Mouse (Mus musculus) left cerebral cortex, adult 9 months (tissue): ENCODE measurements around the gene Olfr223.
A peak's percentile ranks its signal among the peaks of the same experiment; 100 is the strongest.
"Not testable (repeated sequence)": the region's sequence is repeated elsewhere in the genome, so short reads cannot be mapped to it uniquely, and the experiment has no call there.

Experiments used
- DNase-seq, 2 experiments: peaks; one replicate each; pipeline ENCODE4 v3.0.0; 2022; ENCODE audit warnings: low spot score in 2 of 2

Olfr223 gene

GRCm38 (mm10) chr11:59596950-59597349 is 3.9 kb upstream of the Olfr223 start:
- no peak for DNase-seq

DNA sequence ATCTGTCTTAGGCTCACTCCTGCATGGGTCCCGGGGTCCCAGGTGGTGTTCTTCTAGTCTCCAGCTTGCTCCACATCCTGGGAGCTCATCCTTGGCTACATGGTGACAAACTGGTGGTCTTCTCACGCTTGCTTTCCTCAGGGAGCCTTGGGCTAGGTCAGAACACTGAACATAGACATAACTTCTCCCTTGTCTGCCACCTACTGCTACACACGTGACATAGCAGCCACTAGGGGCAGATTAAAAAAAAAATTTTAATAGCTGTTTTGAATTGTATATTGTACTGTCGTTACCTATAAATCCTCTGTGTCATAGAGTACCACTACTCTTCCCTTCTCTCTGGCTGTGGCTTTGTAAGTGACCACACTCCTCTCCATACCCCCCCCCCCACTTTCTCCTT is 3.0 kb upstream of the Olfr223 start:
- no peak for DNase-seq

- DNase-seq, result no peak
Observed at GRCm38 (mm10) chr11:59589496-59589895, 3.6 kb downstream of the Olfr223 start.

GRCm38 (mm10) chr11:59584539-59584938 is 8.6 kb downstream of the Olfr223 start:
- no peak for DNase-seq

DNA sequence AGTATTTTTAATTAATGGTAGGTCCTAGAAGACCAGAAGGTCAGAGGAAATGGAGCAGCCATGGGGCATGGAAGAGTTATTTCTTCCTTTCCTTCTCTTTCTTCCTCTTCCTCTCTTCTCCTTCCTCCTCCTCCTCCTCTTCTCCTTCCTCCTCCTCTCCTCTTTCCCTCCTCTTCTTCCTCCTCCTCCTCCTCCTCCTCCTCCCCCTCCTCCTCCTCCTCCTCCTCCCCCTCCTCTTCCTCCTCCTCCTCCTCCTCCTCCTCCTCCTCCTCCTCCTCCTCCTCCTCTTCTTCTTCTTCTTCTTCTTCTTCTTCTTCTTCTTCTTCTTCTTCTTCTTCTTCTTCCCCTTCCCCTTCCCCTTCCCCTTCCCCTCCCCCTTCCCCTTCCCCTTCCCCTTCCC is 17.0 kb downstream of the Olfr223 start, which contains the start of gene Olfr222:
Gene Olfr222, minus strand, starts transcription at position 101 of the 400 bp plus-strand sequence.
- DNase-seq, result not testable (repeated sequence)

DNA sequence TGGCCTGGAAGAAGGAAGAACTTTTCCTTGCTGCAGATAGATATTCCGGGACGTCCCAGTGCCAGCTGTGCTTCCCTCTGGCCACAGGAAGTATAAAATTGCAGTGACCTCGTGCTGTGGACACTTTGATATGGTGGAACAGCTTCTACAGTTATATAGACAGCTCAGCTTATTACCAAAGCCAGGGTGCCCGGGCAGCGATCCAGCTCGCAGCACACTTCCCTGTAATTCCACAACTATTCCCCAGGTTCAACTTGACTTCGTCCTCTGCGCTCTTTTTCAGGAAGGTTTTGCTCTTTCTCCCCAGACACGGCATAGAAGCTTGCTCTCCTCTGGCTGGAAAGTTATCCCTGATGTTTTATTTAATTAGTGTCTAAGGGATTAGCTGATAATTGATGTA is 17.4 kb downstream of the Olfr223 start:
- no peak for DNase-seq

- DNase-seq, result no peak
Observed at GRCm38 (mm10) chr11:59569306-59569705, 23.8 kb downstream of the Olfr223 start.

DNA sequence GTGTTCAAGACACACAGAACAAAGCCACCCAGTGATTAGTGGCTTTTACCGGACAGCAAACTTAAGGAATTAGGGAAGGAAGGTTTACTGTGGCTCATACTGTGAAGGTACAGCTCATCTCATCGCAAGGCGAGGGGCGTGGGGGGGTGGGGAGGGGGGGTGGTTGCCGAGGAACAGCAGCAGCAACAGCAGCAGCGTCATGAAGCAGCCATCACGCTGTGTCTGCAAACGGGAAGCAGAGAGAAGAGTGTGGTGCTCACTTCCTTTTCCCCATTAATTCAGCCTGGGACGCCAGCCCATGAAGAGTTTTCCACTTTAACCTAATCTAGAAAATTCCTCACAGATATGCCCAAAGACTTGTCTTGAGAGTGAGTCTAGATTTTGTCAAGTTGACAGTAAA is 30.3 kb downstream of the Olfr223 start:
- DNase-seq, result no peak

- no peak for DNase-seq
Observed at GRCm38 (mm10) chr11:59562336-59562735, 30.8 kb downstream of the Olfr223 start.

DNA sequence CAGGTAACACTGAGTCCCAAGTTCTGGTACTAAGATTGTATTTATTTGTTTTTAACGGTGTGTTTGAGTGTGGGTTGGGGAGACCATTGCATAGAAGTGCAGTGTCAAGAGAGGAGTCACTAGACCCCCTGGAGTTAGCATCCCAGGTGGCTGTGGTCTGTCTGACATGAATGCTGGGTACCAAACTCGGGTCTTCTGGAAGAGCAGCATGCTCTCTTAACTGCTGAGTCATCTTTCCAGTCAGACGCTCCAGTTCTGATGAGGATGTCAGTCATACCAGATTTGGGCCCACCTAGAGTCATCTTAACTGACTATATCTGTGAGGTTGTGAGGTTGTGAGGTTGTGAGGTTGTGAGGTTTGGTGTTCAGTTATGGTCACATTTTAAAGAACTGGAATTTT is 32.2 kb downstream of the Olfr223 start:
- DNase-seq, result no peak

- no peak for DNase-seq
Observed at GRCm38 (mm10) chr11:59554535-59554934, 38.6 kb downstream of the Olfr223 start.

DNA sequence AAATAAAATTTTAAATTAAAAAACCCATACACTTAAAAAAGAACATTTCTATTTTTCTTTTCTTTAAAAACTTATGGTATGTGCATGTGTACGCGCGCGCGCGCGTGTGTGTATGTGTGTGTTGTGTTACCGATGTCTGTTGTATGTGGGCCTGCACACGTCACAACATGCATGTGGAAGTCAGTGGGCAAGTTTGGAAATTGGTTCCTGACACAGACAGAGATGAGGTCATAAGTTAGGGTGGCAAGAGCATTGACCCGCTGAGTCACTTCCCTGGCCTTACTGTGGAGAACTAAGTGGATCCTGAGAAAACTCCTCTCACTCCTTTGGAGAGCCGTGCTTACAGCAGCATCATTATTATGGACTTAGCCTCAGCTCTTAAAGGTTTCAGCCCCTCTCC is 39.0 kb downstream of the Olfr223 start:
- no peak for DNase-seq

GRCm38 (mm10) chr11:59544005-59544404 is 49.1 kb downstream of the Olfr223 start:
- DNase-seq, result peak in 1 of 2 experiments; percentile 28

GRCm38 (mm10) chr11:59543376-59543775 is 49.7 kb downstream of the Olfr223 start:
- no peak for DNase-seq

- no peak for DNase-seq
Observed at GRCm38 (mm10) chr11:59542442-59542841, 50.6 kb downstream of the Olfr223 start.

DNA sequence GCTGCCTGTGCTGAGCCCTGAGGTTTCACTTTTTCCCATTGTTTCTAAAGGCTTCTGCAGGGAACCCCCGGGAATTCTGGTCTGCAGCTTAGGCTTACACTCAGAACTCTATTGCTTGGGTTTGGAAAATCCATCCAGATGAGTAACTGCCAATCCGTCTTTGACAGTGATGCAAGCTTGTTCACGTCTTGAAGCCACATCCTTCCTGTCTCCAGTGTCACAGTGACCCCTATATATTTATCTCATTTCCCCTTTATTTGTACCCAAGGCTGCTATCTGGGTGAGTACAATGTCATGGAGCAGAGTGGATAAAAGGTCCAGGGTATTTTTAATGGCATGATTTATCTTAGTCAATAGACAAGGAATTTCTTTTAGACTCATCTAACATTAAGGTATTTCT is 51.8 kb downstream of the Olfr223 start, which contains the start of gene Nlrp3:
Gene Nlrp3, plus strand, starts transcription at position 245 of the 400 bp plus-strand sequence.
- DNase-seq, result no peak

GRCm38 (mm10) chr11:59540123-59540522 is 53.0 kb downstream of the Olfr223 start:
- no peak for DNase-seq
